Mouse (Mus musculus) myocyte (in vitro differentiated cells): ENCODE data around the gene Tmed9. TPM values are rescaled to one million over a fixed set of nuclear protein-coding genes. Genes with fewer than 3 reads are reported as not detected.

Source experiments
- H3K27me3 ChIP-seq: one replicate; pipeline ENCODE4 v1.6.1; 2011; ENCODE audit not compliant: control insufficient read depth, insufficient read depth, insufficient read length
- H3K36me3 ChIP-seq: one replicate; pipeline ENCODE4 v1.6.1; 2011; ENCODE audit not compliant: control insufficient read depth, insufficient read depth
- H3K4me2 ChIP-seq: one replicate; pipeline ENCODE4 v1.6.1; 2011; ENCODE audit warnings: low read depth, control low read depth
- H3K4me3 ChIP-seq: one replicate; pipeline ENCODE4 v1.5.1; 2011; ENCODE audit warnings: mild to moderate bottlenecking, control low read depth, moderate library complexity
- H3K79me2 ChIP-seq: one replicate; pipeline ENCODE4 v1.6.1; 2011; ENCODE audit not compliant: control insufficient read depth, insufficient read depth
- H3ac ChIP-seq: one replicate; pipeline ENCODE4 v1.6.1; 2011; ENCODE audit not compliant: control insufficient read depth, insufficient read length
- CEBPB ChIP-seq: IDR thresholded peaks from 2 replicates; pipeline ENCODE4 v1.6.1; 2011; ENCODE audit warnings: mild to moderate bottlenecking, moderate library complexity; ENCODE audit not compliant: poor library complexity, insufficient read depth, severe bottlenecking
- E2F4 ChIP-seq: IDR thresholded peaks from one replicate; pipeline ENCODE4 v1.6.1; 2011; ENCODE audit warnings: mild to moderate bottlenecking, control low read depth, moderate library complexity; ENCODE audit not compliant: insufficient read depth
- MAX ChIP-seq: IDR thresholded peaks from one replicate; pipeline ENCODE4 v1.6.1; 2011; ENCODE audit warnings: low read depth, mild to moderate bottlenecking, control low read depth
- MYOD1 ChIP-seq, 3 experiments: IDR thresholded peaks; one replicate each; pipeline ENCODE4 v1.6.1; 2011; ENCODE audit warnings: control low read depth in 2 of 3, low read depth in 2 of 3, mild to moderate bottlenecking in 2 of 3, moderate library complexity in 1 of 3; ENCODE audit not compliant: insufficient read length in 2 of 3, control insufficient read depth in 1 of 3
- MYOG ChIP-seq, 3 experiments: IDR thresholded peaks; one replicate each; pipeline ENCODE4 v1.6.1; 2011; ENCODE audit warnings: control low read depth in 2 of 3, low read depth in 2 of 3, mild to moderate bottlenecking in 2 of 3; ENCODE audit not compliant: insufficient read length in 2 of 3, control insufficient read depth in 1 of 3, insufficient read depth in 1 of 3
- POLR2A ChIP-seq: IDR thresholded peaks from one replicate; pipeline ENCODE4 v1.6.1; 2011; ENCODE audit warnings: low read depth, mild to moderate bottlenecking, control low read depth, moderate library complexity; ENCODE audit not compliant: insufficient read length
- POLR2AphosphoS2 ChIP-seq: IDR thresholded peaks from one replicate; pipeline ENCODE4 v1.6.1; 2011; ENCODE audit warnings: low read depth, control low read depth; ENCODE audit not compliant: insufficient read length
- REST ChIP-seq: IDR thresholded peaks from one replicate; pipeline ENCODE4 v1.6.1; 2011; ENCODE audit warnings: mild to moderate bottlenecking, control low read depth, moderate library complexity; ENCODE audit not compliant: insufficient read depth, insufficient read length
- SRF ChIP-seq: IDR thresholded peaks from one replicate; pipeline ENCODE4 v1.6.1; 2011; ENCODE audit warnings: low read depth; ENCODE audit not compliant: control insufficient read depth, insufficient read length
- TCF12 ChIP-seq: IDR thresholded peaks from one replicate; pipeline ENCODE4 v1.6.1; 2011; ENCODE audit warnings: mild to moderate bottlenecking, control low read depth; ENCODE audit not compliant: poor library complexity, insufficient read depth, severe bottlenecking
- TCF3 ChIP-seq: IDR thresholded peaks from one replicate; pipeline ENCODE4 v1.6.1; 2011; ENCODE audit warnings: low read depth, control low read depth; ENCODE audit not compliant: insufficient read length
- USF1 ChIP-seq: IDR thresholded peaks from one replicate; pipeline ENCODE4 v1.6.1; 2011; ENCODE audit warnings: low read depth, mild to moderate bottlenecking, control low read depth, moderate library complexity
- polyA plus RNA-seq: library from polyadenylated mRNA; unstranded; fragments of >200 nt; fragmentation: generic; extraction: Trizol; gene quantifications from one replicate; pipeline ENCODE4 v1.2.1, GENCODE M21; 2012; ENCODE audit warnings: missing spikeins

The Tmed9 gene
- polyA plus RNA-seq, 1 experiment, result 200 TPM

DNA sequence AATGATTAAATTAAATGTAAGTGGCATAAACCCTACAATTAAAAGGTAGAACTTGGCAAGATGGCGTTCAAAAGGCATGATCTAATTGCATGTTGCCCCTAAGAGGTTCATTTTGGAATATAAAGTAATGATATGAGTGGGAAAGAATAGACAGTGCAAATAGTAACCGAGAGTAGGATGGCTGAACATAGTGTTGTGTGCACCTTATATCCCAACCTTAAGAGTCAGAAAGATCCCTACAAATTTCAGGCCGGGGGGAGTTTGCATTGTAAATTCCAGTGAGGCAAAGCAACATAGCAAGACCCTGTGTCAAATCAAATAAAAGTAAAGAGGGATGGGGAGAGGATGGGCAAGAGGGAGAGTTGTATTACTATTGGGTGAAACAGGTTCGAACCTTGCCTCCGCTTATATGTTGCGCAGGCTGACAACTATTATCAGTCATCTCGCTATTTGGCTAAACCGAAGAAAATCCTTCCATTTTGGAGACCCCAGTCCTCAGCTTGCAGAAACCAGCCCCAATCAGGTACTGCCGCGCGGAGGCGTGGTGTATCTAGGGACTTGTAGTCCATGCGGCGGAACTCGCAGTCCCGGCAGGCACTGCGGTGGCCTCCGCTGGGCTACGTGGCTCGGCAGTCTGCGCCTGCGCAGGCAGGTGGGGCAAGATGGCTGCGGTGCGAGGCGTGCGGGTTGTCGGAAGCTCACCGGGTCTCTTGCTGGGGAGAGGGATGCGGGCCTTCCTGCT, 19.2 kb downstream of the Tmed9 start:
- Histone ChIP-seq H3K4me3 (peak overlapping the region; percentile 86), H3K27me3 (no peaks in the 10 kb centered on the region), H3K36me3 (peaks cover 16% of the 10 kb centered on the region), H3K79me2 (peaks cover 17% of the 10 kb centered on the region), H3K4me2 (peak overlapping the region; percentile 70), H3ac (peak overlapping the region; percentile 60)
- no peak for TF ChIP-seq E2F4
- TF ChIP-seq MYOG (IDR thresholded peaks at IDR 0.05; ENCODE audit: control insufficient read depth in 1 of 3, insufficient read depth in 1 of 3, insufficient read length in 2 of 3, low read depth in 2 of 3), result peak in 2 of 3 experiments; percentile 45 to 47
- no peak for TF ChIP-seq SRF
- TF ChIP-seq MAX, result no peak
- no peak for TF ChIP-seq USF1
- peak in 1 of 3 experiments; percentile 53 for TF ChIP-seq MYOD1 (IDR thresholded peaks at IDR 0.05; ENCODE audit: control insufficient read depth in 1 of 3, insufficient read length in 2 of 3, low read depth in 2 of 3)
- TF ChIP-seq POLR2AphosphoS2, result peak; percentile 99
- TF ChIP-seq TCF12, result no peak
- TF ChIP-seq CEBPB, result no peak
- TF ChIP-seq REST, result peak; percentile 61
- TF ChIP-seq TCF3, result no peak
- peak; percentile 100 for TF ChIP-seq POLR2A

DNA sequence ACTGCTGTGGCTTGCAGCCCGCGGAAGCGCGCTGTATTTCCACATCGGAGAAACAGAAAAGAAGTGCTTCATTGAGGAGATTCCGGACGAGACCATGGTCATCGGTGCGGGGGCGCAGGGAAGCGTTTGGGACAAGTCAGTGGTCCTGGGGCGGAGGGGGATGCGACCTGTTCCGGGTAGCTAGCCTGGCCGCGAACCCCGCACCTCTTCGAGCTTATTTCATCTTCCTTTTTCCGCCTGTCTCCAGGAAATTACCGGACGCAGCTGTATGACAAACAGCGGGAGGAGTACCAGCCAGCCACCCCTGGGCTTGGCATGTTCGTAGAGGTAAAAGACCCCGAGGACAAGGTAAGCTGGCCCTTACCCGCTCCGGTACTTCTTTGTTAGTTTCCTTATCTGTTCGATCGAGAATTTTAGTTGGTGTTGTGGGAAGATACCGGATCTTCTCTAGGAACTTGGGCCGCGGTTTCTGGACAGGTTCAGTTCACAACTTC, 19.8 kb downstream of the Tmed9 start:
- Histone ChIP-seq H3K36me3 (peaks cover 16% of the 10 kb centered on the region), H3K79me2 (peaks cover 17% of the 10 kb centered on the region), H3K4me2 (peak overlapping the region; percentile 83), H3ac (peak overlapping the region; percentile 60), H3K4me3 (peak overlapping the region; percentile 86), H3K27me3 (no peaks in the 10 kb centered on the region)
- no peak for TF ChIP-seq MYOG (IDR thresholded peaks at IDR 0.05; ENCODE audit: control insufficient read depth in 1 of 3, insufficient read depth in 1 of 3, insufficient read length in 2 of 3, low read depth in 2 of 3)
- TF ChIP-seq CEBPB, result no peak
- TF ChIP-seq MYOD1 (IDR thresholded peaks at IDR 0.05; ENCODE audit: control insufficient read depth in 1 of 3, insufficient read length in 2 of 3, low read depth in 2 of 3), result no peak
- no peak for TF ChIP-seq TCF12
- TF ChIP-seq USF1, result no peak
- no peak for TF ChIP-seq E2F4
- TF ChIP-seq POLR2AphosphoS2, result no peak

DNA sequence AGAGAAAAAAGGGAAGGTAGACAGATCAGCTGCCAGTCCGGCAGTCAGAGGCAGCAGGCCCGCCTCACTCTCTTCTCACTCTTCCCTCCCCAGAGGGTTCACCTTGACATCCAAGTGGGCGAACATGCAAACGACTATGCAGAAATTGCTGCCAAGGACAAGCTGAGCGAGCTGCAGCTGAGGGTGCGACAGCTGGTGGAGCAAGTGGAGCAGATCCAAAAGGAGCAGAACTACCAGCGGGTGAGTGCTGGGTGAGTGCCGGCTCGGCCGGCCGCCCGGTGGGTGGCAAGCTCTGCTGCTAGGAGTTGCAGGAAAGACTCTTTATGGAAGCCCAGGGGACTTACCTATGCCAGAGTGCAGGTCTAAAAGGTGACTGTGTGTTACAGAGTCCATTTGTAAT, 21.8 kb downstream of the Tmed9 start:
- no peaks in the 10 kb centered on the region for H3K27me3 ChIP-seq
- H3K79me2 ChIP-seq, result peaks cover 20% of the 10 kb centered on the region
- H3ac ChIP-seq, result no peak overlapping the region
- TF ChIP-seq MYOG (IDR thresholded peaks at IDR 0.05; ENCODE audit: control insufficient read depth in 1 of 3, insufficient read depth in 1 of 3, insufficient read length in 2 of 3, low read depth in 2 of 3), result peak in 2 of 3 experiments; percentile 24 to 43
- no peak for TF ChIP-seq TCF12
- no peak overlapping the region for H3K4me3 ChIP-seq
- peaks cover 16% of the 10 kb centered on the region for H3K36me3 ChIP-seq
- H3K4me2 ChIP-seq, result no peak overlapping the region

DNA sequence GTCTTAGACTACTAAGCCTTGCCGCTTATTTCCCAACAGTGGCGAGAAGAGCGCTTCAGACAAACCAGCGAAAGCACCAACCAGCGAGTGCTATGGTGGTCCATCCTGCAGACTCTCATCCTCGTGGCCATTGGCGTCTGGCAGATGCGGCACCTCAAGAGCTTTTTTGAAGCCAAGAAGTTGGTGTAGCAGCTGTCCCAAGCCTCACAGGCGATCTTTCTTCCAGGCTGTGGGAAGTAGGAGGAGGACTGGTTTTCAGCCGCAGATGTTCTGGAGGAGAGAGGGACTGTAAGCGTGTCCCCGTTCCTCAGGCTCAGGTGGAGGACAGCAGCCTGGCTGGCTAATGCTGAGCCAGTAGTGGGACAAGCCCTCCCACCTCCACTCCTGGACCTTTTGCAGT, 23.3 kb downstream of the Tmed9 start:
- TF ChIP-seq USF1, result no peak
- TF ChIP-seq POLR2AphosphoS2, result no peak
- no peak for TF ChIP-seq POLR2A
- TF ChIP-seq TCF3, result no peak
- no peak for TF ChIP-seq E2F4
- no peak for TF ChIP-seq MYOG (IDR thresholded peaks at IDR 0.05; ENCODE audit: control insufficient read depth in 1 of 3, insufficient read depth in 1 of 3, insufficient read length in 2 of 3, low read depth in 2 of 3)
- TF ChIP-seq TCF12, result no peak
- no peak for TF ChIP-seq CEBPB
- H3K36me3 ChIP-seq, result peaks cover 16% of the 10 kb centered on the region
- no peaks in the 10 kb centered on the region for H3K27me3 ChIP-seq
- no peak overlapping the region for H3K4me3 ChIP-seq
- no peak overlapping the region for H3K4me2 ChIP-seq
- H3K79me2 ChIP-seq, result peaks cover 21% of the 10 kb centered on the region
- H3ac ChIP-seq, result no peak overlapping the region
